Mouse (Mus musculus) cerebellum, adult 2 months (tissue): Measurements from ENCODE around the gene Fxyd5.

Experiments
- CTCF ChIP-seq: fragments of 200-500 bp; IDR thresholded peaks from 2 replicates; pipeline ENCODE4 v1.5.1; 2011; ENCODE audit warnings: low read depth, mild to moderate bottlenecking, control low read depth, low read length, moderate library complexity, borderline replicate concordance; ENCODE audit not compliant: insufficient read depth
- POLR2A ChIP-seq: fragments of 200-500 bp; IDR thresholded peaks from 2 replicates; pipeline ENCODE4 v1.6.1; 2011; ENCODE audit warnings: low read length, control low read depth, borderline replicate concordance; ENCODE audit not compliant: insufficient read depth

GRCm38 (mm10) chr7:31035291-31035690 is 7.0 kb downstream of the Fxyd5 start:
- TF ChIP-seq CTCF (no peak), POLR2A (no peak)
